Mouse (Mus musculus) heart, postnatal 0 days (tissue): ENCODE data around the gene Trim63. TPM values are rescaled to one million over a fixed set of nuclear protein-coding genes. Genes with fewer than 3 reads are reported as not detected.

ENCODE experiments used
- ATAC-seq: fragments of 200-750 bp; cut with Nextera tagmentation; 2 replicates; pipeline ENCODE4 v1.8.0; 2017; ENCODE audit warnings: low read depth, moderate number of reproducible peaks, moderate library complexity; ENCODE audit not compliant: insufficient read depth
- DNase-seq: peaks from one replicate; pipeline ENCODE4 v3.0.0-alpha.2; 2016; ENCODE audit warnings: low spot score
- H3K27ac ChIP-seq: fragments of 300-500 bp; sonication (generic); 2 replicates; pipeline ENCODE4 v1.5.1; 2014; ENCODE audit warnings: low read depth, mild to moderate bottlenecking
- H3K27me3 ChIP-seq: fragments of 300-500 bp; sonication (generic); 2 replicates; pipeline ENCODE4 v1.6.1; 2014; ENCODE audit warnings: low read length, mixed read lengths; ENCODE audit not compliant: control insufficient read depth, insufficient read depth
- H3K36me3 ChIP-seq: fragments of 300-500 bp; sonication (generic); replicated peaks from 2 replicates; pipeline ENCODE4 v1.6.1; 2014; ENCODE audit warnings: low read length, mixed read lengths; ENCODE audit not compliant: control insufficient read depth, insufficient read depth
- H3K4me1 ChIP-seq: fragments of 300-500 bp; sonication (generic); 2 replicates; pipeline ENCODE4 v1.6.1; 2014; ENCODE audit warnings: antibody characterized with exemption; ENCODE audit not compliant: control insufficient read depth, insufficient read depth
- H3K4me2 ChIP-seq: fragments of 300-500 bp; sonication (generic); 2 replicates; pipeline ENCODE4 v1.6.1; 2014; ENCODE audit warnings: low read depth, mild to moderate bottlenecking, low read length, moderate library complexity
- H3K4me3 ChIP-seq: fragments of 300-500 bp; sonication (generic); 2 replicates; pipeline ENCODE4 v1.5.1; 2014; ENCODE audit warnings: low read depth, low read length
- H3K9ac ChIP-seq: fragments of 300-500 bp; sonication (generic); replicated peaks from 2 replicates; pipeline ENCODE4 v1.6.1; 2014; ENCODE audit warnings: low read depth, low read length, mixed read lengths
- H3K9me3 ChIP-seq: fragments of 300-500 bp; sonication (generic); replicated peaks from 2 replicates; pipeline ENCODE4 v1.6.1; 2016; ENCODE audit warnings: low read length; ENCODE audit not compliant: control insufficient read depth
- CTCF ChIP-seq: IDR thresholded peaks from 2 replicates; pipeline ENCODE4 v1.5.1; 2016; ENCODE audit warnings: antibody characterized with exemption, control low read depth, low read depth
- EP300 ChIP-seq: IDR thresholded peaks from 2 replicates; pipeline ENCODE4 v1.6.1; 2016; ENCODE audit warnings: antibody characterized with exemption, low read depth
- WGBS: fragments of 180-500 bp; shearing (Covaris S2); extraction: QIAGEN DNeasy Blood & Tissue Kit; methylation state at CpG from one replicate; pipeline ENCODE4 v1.1.7; 2014; 5-methylcytosine and 5-hydroxymethylcytosine counted together
- polyA plus RNA-seq: library from polyadenylated mRNA; unstranded; fragments of >200 nt; fragmentation: Nextera tagmentation; extraction: Ambion mirVana; gene quantifications from 2 replicates; pipeline ENCODE4 v1.2.1, GENCODE M21; 2015
- total RNA-seq: library from RNA; depleted of rRNA; stranded (reverse); fragments of >200 nt; gene quantifications from 2 replicates; pipeline ENCODE4 v1.2.3, GENCODE M21; 2014; ENCODE audit warnings: low replicate concordance

Gene Trim63
- total and polyA plus RNA-seq, 2 experiments from 2014 or later: 170 to 281 TPM

DNA sequence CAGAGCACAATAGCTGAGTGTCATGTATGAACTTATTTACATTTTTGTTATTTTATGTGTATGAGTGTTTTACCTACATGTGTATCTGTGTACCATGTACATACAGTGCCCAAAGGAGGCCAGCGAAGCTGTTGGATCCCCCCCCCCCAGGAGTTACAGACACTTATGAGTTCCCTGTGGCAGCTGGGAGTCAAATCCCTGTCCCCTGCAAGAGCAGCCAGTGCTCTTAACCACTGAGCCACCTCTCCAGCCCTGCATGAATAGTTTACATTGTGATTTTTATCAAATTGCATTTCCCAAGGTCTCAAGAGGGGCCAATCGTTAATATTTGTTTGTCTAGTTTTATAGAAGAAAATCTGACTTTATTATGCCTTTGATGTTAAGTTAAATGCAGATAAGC is 8.0 kb upstream of the Trim63 start:
- peak overlapping the region; percentile 53 for H3K27ac ChIP-seq
- no peaks in the 10 kb centered on the region for H3K9me3 ChIP-seq
- peak overlapping the region; percentile 29; the same call in 1 of the 2 replicates for H3K9ac ChIP-seq
- peaks cover 18% of the 10 kb centered on the region for H3K4me1 ChIP-seq
- peak overlapping the region; percentile 43; the same call in 1 of the 2 replicates for H3K4me2 ChIP-seq
- TF ChIP-seq EP300 (no peak), CTCF (no peak)
- 0 out of 2 replicates have a peak overlapping the region, but pooled peaks have one; percentile 5 for H3K4me3 ChIP-seq
- no peak for DNase-seq
- no peak for ATAC-seq
- WGBS: 41% methylated on average over 2 of the region's 2 CpGs
- no peaks in the 10 kb centered on the region for H3K27me3 ChIP-seq
- no peaks in the 10 kb centered on the region for H3K36me3 ChIP-seq

DNA sequence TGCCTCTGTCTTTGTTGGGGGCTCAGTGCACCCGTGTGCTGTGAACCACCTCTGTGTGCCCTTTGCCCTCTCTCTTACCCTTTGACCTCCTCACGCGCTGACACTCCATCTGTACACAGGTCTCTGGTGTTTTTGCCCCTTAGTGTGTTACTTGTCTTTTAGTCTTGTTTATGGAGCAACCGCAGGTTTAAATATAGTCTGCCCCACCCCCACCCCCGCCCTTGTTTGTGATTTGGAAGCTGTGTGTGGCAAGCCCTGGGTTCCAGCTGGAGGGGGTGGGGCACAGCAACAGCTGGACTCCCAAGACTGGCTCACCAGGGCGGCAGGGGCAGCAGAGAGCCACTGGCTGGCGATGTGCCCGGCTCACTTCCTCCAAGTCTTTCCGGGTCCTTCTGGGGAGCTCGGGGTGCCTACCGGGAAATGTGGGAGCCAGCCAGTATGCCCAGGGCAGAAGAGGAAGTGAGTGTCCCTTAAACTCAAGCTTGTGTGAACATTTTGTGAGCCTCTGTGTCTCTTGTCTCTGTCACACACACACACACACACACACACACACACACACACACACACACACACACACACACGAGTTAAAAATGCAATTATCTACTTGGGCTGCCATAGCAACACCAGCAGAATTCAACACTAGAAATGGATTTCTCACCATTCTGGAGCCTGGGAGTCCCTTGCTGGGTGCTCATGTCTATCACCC is 7.4 kb upstream of the Trim63 start:
- Histone ChIP-seq H3K27me3 (no peaks in the 10 kb centered on the region), H3K36me3 (no peaks in the 10 kb centered on the region), H3K4me3 (0 out of 2 replicates have a peak overlapping the region, but pooled peaks have one; percentile 5), H3K4me2 (peak overlapping the region; percentile 43), H3K4me1 (peaks cover 14% of the 10 kb centered on the region), H3K27ac (peak overlapping the region; percentile 53), H3K9ac (peak overlapping the region; percentile 29; the same call in 1 of the 2 replicates), H3K9me3 (no peaks in the 10 kb centered on the region)
- 8% methylated on average over 12 of the region's 12 CpGs for WGBS
- TF ChIP-seq CTCF (peak; percentile 44), EP300 (0 out of 2 replicates have a peak, but pooled peaks have one; percentile 19)
- ATAC-seq (peak; percentile 76; the same call in 1 of the 2 replicates), DNase-seq (peak; percentile 51)

DNA sequence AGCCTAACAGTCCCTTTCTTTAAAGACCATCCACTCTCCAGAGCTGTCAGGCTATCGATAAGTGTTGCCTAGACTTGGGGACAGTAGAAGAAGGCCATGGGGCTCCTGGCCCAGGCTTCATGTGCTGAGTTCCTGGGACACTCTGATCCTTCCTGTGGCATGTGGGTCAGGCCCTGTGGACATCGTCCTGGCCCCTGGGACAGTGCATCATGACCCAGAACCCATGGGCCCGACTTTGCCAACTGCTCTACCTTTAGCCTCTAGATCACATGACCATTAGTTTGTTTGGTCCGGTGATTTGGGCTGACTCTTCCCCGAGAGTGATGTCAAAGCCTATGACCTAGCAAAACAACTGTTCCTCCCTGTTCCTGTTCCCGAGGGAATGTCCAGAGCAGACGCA is 4.8 kb upstream of the Trim63 start:
- H3K4me1 ChIP-seq: peaks cover 14% of the 10 kb centered on the region
- H3K4me3 ChIP-seq: no peak overlapping the region
- H3K27ac ChIP-seq: no peak overlapping the region
- 84% methylated on average over 7 of the region's 7 CpGs for WGBS
- no peaks in the 10 kb centered on the region for H3K9me3 ChIP-seq
- no peaks in the 10 kb centered on the region for H3K27me3 ChIP-seq
- H3K36me3 ChIP-seq: no peaks in the 10 kb centered on the region
- DNase-seq (no peak), ATAC-seq (no peak)
- no peak overlapping the region for H3K4me2 ChIP-seq
- no peak overlapping the region for H3K9ac ChIP-seq
- TF ChIP-seq EP300 (no peak), CTCF (no peak)

DNA sequence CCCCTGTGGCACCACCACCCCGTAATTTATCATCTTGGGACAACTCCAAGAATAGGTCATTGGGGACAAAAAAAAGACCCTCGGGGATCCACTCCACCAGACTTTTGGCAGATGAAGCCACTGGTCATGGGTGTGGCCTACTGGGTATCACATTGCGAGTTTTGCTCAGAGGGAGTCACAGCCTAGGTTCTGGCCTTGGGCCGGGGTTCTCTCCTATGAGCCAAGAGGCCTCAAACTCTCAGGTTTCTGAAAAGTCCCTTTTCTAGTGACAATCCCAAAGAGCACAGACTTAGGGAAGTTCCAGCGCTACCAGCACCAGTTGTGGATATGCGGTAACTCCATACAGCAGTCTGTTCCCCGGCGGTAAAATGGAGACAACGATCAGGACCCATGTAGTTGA is 4.3 kb upstream of the Trim63 start:
- no peaks in the 10 kb centered on the region for H3K27me3 ChIP-seq
- no peak overlapping the region for H3K27ac ChIP-seq
- H3K4me2 ChIP-seq: no peak overlapping the region
- peaks cover 14% of the 10 kb centered on the region for H3K4me1 ChIP-seq
- no peaks in the 10 kb centered on the region for H3K36me3 ChIP-seq
- ATAC-seq: no peak
- 81% methylated on average over 9 of the region's 9 CpGs for WGBS
- H3K9ac ChIP-seq: no peak overlapping the region
- TF ChIP-seq CTCF: no peak
- no peak for TF ChIP-seq EP300
- DNase-seq: no peak
- H3K9me3 ChIP-seq: no peaks in the 10 kb centered on the region
- no peak overlapping the region for H3K4me3 ChIP-seq

DNA sequence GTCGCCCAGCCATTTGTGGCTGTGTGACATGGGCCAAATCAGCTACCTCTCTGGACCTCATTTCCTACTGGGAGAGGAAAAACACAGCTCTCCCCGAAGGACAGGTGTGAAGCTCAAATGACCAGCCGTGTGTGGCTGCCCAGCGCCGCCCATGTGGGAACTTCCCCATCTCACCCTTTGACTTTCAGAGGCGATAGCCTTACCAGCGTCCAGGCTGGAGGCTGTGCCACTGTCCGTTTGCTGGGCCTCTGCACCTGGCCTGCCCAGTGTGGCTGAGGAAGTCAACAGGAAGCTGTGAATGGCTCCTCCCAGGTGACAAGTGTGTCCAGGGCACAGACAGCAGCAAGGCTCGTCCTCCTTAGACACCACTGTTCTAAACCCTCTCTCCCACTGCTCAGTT is 3.1 kb upstream of the Trim63 start:
- H3K4me1 ChIP-seq: peaks cover 14% of the 10 kb centered on the region
- H3K4me3 ChIP-seq: no peak overlapping the region
- H3K27ac ChIP-seq: no peak overlapping the region
- 87% methylated on average over 9 of the region's 9 CpGs for WGBS
- H3K9ac ChIP-seq: no peak overlapping the region
- no peaks in the 10 kb centered on the region for H3K27me3 ChIP-seq
- DNase-seq (no peak), ATAC-seq (no peak)
- no peaks in the 10 kb centered on the region for H3K36me3 ChIP-seq
- H3K9me3 ChIP-seq: no peaks in the 10 kb centered on the region
- H3K4me2 ChIP-seq: no peak overlapping the region
- TF ChIP-seq CTCF: no peak
- TF ChIP-seq EP300: no peak
